Mouse (Mus musculus) ES-Bruce4 (cell line): ENCODE data around the gene Crabp2. TPM values are rescaled to one million over a fixed set of nuclear protein-coding genes. Genes with fewer than 3 reads are reported as not detected.
A peak's percentile ranks its signal among the peaks of the same experiment; 100 is the strongest.

Source experiments
- H3K27ac ChIP-seq: 2 replicates; pipeline ENCODE4 v1.5.1; 2012; ENCODE audit warnings: low read length, inconsistent platforms; ENCODE audit not compliant: insufficient read depth
- H3K27me3 ChIP-seq: 2 replicates; pipeline ENCODE4 v1.6.1; 2012; ENCODE audit warnings: mild to moderate bottlenecking, low read length, inconsistent platforms; ENCODE audit not compliant: control insufficient read depth, poor library complexity, insufficient read depth, severe bottlenecking
- H3K36me3 ChIP-seq: 2 replicates; pipeline ENCODE4 v1.6.1; 2012; ENCODE audit warnings: inconsistent platforms, mild to moderate bottlenecking, low read length, moderate library complexity; ENCODE audit not compliant: control insufficient read depth, poor library complexity, insufficient read depth, severe bottlenecking
- H3K4me1 ChIP-seq: one replicate; pipeline ENCODE4 v1.8.1; 2011; ENCODE audit warnings: low read length; ENCODE audit not compliant: control insufficient read depth, insufficient read depth
- H3K4me3 ChIP-seq: 2 replicates; pipeline ENCODE4 v1.5.1; 2011; ENCODE audit warnings: low read depth, mild to moderate bottlenecking, low read length
- H3K9ac ChIP-seq: 2 replicates; pipeline ENCODE4 v1.6.1; 2012; ENCODE audit warnings: low read depth, mild to moderate bottlenecking, inconsistent platforms; ENCODE audit not compliant: poor library complexity, severe bottlenecking
- H3K9me3 ChIP-seq: replicated peaks from 2 replicates; pipeline ENCODE4 v1.6.1; 2012; ENCODE audit warnings: mild to moderate bottlenecking, low read length, inconsistent platforms; ENCODE audit not compliant: control insufficient read depth, poor library complexity, insufficient read depth, severe bottlenecking
- CTCF ChIP-seq: IDR thresholded peaks from one replicate; pipeline ENCODE4 v1.8.1; 2011; ENCODE audit warnings: low read depth, low read length
- EP300 ChIP-seq: IDR thresholded peaks from 2 replicates; pipeline ENCODE4 v1.6.1; 2011; ENCODE audit warnings: low read depth, low read length; ENCODE audit not compliant: insufficient read depth
- POLR2A ChIP-seq: IDR thresholded peaks from one replicate; pipeline ENCODE4 v1.8.1; 2011; ENCODE audit warnings: low read length; ENCODE audit not compliant: insufficient read depth
- polyA plus RNA-seq: library from polyadenylated mRNA; stranded (reverse); fragments of >200 nt; gene quantifications from 2 replicates; pipeline ENCODE4 v1.2.4, GENCODE M21; 2011; ENCODE audit warnings: low read depth; ENCODE audit not compliant: missing spikeins, insufficient read depth, insufficient read length

The Crabp2 gene
- polyA plus RNA-seq, 1 experiment, result 12.0 TPM

DNA sequence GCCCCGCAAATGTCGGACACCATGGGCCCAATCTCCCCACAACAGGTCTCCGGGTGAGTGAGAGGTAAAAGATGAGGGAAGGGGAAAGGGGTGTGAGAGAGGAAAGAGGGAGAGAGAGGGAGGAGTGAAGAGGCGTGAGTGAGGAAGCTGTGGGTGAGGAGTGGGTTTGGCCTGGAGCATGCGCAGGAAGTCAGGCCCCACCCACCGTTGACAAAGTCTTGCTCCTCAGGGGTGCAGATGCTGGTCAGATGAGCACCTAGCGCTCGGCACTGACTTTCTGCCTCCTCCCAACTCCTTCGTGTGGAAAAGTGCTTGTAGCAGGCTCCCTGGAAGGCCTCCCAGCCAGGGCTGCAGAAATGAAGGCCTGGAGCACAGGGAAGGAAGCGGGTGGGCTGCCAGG lies 41.5 kb downstream of the Crabp2 start:
- Histone ChIP-seq H3K9me3 (no peaks in the 10 kb centered on the region), H3K36me3 (no peaks in the 10 kb centered on the region), H3K9ac (no peak overlapping the region), H3K4me1 (peaks cover 2% of the 10 kb centered on the region), H3K27me3 (no peaks in the 10 kb centered on the region), H3K4me3 (no peak overlapping the region), H3K27ac (no peak overlapping the region)
- TF ChIP-seq POLR2A, result no peak
- TF ChIP-seq CTCF, result no peak
- no peak for TF ChIP-seq EP300

DNA sequence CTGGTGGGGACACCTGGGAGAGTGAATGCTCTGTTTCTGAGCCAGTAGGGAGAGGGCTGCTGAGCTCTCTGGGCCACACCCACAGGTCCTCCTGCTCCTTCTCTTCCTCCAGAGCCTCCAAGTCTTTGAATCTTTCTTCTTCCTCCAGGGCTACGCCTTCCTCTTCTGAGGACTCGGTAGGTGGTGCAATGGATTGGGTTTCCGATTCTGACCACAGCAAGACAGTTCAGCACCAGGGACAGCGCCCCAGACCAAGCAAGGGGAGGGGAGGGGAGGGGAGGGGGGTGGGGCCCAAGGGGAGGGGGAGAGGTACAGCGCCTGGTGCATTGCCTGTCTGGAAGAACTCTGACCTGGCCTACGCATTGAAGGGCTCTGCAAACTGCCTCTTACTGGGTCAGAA lies 45.0 kb downstream of the Crabp2 start:
- H3K9ac ChIP-seq, result no peak overlapping the region
- no peak overlapping the region for H3K27ac ChIP-seq

DNA sequence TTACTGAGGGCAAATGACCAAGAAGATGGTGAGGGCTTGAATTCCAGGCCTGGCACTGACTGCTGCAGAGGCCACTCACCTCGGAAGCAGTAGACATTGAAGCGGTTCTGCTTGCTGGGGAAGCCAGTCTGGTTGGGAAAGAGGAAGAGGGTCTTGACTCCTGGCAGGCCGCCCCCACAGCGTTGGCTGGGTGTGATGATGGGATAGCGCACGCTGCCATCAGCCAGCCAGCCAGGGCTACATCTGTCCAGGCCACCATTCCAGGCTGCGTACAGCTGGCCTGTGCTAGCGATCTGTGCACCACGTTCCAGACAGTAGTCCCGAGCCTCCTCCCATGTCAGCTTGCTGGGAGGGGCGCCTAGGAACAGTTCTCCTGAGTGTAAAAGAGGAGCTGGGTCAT lies 46.9 kb downstream of the Crabp2 start:
- no peak for TF ChIP-seq EP300
- TF ChIP-seq CTCF, result no peak
- TF ChIP-seq POLR2A, result no peak
- no peak overlapping the region for H3K9ac ChIP-seq
- H3K27ac ChIP-seq, result no peak overlapping the region
- no peaks in the 10 kb centered on the region for H3K9me3 ChIP-seq
- H3K4me3 ChIP-seq, result no peak overlapping the region
- peaks cover 16% of the 10 kb centered on the region for H3K27me3 ChIP-seq
- H3K36me3 ChIP-seq, result no peaks in the 10 kb centered on the region
- peaks cover 1% of the 10 kb centered on the region for H3K4me1 ChIP-seq

More for the DNA sequence above, 45.0 kb downstream of the Crabp2 start:
- H3K27me3 ChIP-seq, result no peaks in the 10 kb centered on the region
- no peak overlapping the region for H3K4me3 ChIP-seq
- TF ChIP-seq CTCF (no peak), POLR2A (no peak), EP300 (no peak)
- H3K36me3 ChIP-seq, result no peaks in the 10 kb centered on the region
- H3K9me3 ChIP-seq, result no peaks in the 10 kb centered on the region
- peaks cover 2% of the 10 kb centered on the region for H3K4me1 ChIP-seq

DNA sequence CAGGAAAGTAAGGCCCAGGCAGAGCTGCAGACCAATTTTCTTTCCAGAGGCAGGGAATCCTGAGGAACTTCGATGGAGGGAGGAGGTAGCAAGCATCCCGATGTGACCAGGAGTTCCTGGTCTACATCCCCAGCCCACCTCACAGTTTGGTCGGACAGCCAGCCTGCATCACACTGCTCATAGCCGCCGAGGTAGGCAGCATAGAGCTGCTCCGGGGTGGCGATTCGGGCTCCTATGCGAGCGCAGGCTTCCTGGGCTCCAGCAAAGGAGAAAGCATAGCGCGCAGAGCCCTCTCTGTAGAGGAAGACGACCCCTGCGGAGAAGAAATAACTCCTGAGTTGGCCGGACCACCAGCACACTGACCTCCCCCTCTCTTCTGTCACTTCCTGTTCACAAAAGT lies 47.9 kb downstream of the Crabp2 start:
- H3K27me3 ChIP-seq, result peaks cover 16% of the 10 kb centered on the region
- no peaks in the 10 kb centered on the region for H3K36me3 ChIP-seq
- no peak for TF ChIP-seq EP300
- no peak for TF ChIP-seq CTCF
- TF ChIP-seq POLR2A, result no peak
- H3K27ac ChIP-seq, result no peak overlapping the region
- no peak overlapping the region; the same call in 1 of the 2 replicates for H3K4me3 ChIP-seq
- H3K9ac ChIP-seq, result no peak overlapping the region
- H3K9me3 ChIP-seq, result no peaks in the 10 kb centered on the region
- peaks cover 1% of the 10 kb centered on the region for H3K4me1 ChIP-seq

DNA sequence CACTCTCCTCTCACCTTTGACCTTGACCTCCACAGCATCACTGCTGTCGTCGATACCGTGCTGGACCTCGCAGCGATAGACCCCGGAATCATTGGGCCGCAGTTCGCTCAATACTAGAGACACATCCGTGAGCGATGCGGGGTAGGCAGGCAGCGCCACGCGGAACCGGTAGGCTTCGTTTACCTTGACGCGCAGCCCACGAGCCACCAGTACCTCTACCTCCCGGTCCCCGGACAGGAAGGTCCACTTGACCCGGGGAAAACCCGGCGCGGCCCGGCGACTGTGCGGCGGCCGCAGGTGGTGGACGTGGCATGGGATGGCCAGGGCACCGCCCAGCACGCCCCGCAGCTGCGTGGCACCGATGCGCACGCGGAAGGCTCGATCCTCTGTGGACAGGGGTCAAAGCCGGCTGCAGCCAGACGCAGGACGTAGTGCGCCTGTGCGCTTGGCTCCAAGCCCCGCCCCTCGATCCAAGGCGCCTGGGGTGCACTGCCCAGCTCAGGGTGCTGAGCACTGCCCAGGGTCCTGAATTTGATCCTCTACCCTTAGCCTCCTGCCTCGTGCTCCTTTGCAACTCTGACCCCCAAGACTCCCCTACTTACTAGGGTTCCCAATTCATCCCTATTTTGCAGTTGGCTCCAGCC lies 48.6 kb downstream of the Crabp2 start:
- Histone ChIP-seq H3K36me3 (no peaks in the 10 kb centered on the region), H3K27ac (no peak overlapping the region), H3K27me3 (peaks cover 16% of the 10 kb centered on the region), H3K4me1 (peaks cover 1% of the 10 kb centered on the region), H3K4me3 (peak overlapping the region; percentile 61), H3K9me3 (no peaks in the 10 kb centered on the region), H3K9ac (no peak overlapping the region)
- TF ChIP-seq POLR2A, result no peak
- 0 out of 2 replicates have a peak, but pooled peaks have one; percentile 4 for TF ChIP-seq EP300

DNA sequence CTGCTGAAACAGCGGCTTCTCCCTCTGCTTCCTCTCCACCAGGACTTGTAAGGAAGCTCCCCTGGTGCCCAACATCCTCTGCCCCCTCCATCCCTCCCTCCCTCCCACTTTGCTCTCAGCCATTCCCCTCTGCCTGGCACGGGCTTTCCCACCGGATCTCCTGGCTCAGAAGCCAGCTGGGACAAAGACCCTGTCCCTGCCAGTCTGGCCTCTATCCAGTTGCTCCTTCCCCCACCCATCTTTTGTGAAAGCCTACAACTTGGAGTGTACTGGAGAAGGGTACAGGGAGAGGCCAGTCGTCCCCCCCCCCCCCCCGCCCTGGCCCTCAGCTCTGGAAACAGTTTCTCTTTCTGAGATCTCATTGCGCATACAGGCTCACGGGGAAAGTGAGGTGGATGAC lies 50.3 kb downstream of the Crabp2 start:
- Histone ChIP-seq H3K36me3 (no peaks in the 10 kb centered on the region), H3K4me1 (peaks cover 1% of the 10 kb centered on the region)

More for the DNA sequence above, 50.3 kb downstream of the Crabp2 start:
- Histone ChIP-seq H3K27ac (no peak overlapping the region), H3K9ac (no peak overlapping the region), H3K4me3 (no peak overlapping the region), H3K27me3 (peaks cover 16% of the 10 kb centered on the region), H3K9me3 (no peaks in the 10 kb centered on the region)
- TF ChIP-seq CTCF, result no peak
- TF ChIP-seq EP300, result no peak
- no peak for TF ChIP-seq POLR2A
